Comparison of ENCODE assay signal across 7 mouse cellular contexts in genomic region chr3:94931427-94932082, GRCm38 (mm10). TPM values are rescaled to one million over a fixed set of nuclear protein-coding genes. Genes with fewer than 3 reads are reported as not detected.
DNase-seq lines count a peak whose midpoint lies in the region; ATAC-seq and TF ChIP-seq lines count a peak whose summit lies in the region.
"Not testable (repeated sequence)": the region's sequence is repeated elsewhere in the genome, so short reads cannot be mapped to it uniquely, and the experiment has no call there.

No protein-coding gene starts in this region.

- not testable (repeated sequence) for H3K4me2 ChIP-seq in limb, embryonic 12.5 days; liver, postnatal 0 days (ENCODE audit: low read depth, low read length); lung, postnatal 0 days (replicated peaks; ENCODE audit: low read depth, low read length); stomach, embryonic 14.5 days (replicated peaks; ENCODE audit: low read depth, low read length)
- H3K4me2 ChIP-seq in liver, embryonic 13.5 days = 0 out of 2 replicates have a peak overlapping the region, but pooled peaks have one; percentile 4

- DNase-seq in MEL (ENCODE audit: low read depth, low spot score) = peak; percentile 94
- not testable (repeated sequence) for DNase-seq in liver, embryonic 13.5 days; liver, postnatal 0 days; lung, postnatal 0 days (ENCODE audit: low spot score)

- 78% methylated on average over 10 of the region's 10 CpGs for WGBS in limb, embryonic 12.5 days
- 35% methylated on average over 10 of the region's 10 CpGs for WGBS in liver, embryonic 13.5 days (ENCODE audit: insufficient replicate concordance)
- WGBS in liver, postnatal 0 days (ENCODE audit: insufficient replicate concordance) = 60% methylated on average over 10 of the region's 10 CpGs
- WGBS in lung, postnatal 0 days = 69% methylated on average over 10 of the region's 10 CpGs
- WGBS in stomach, embryonic 14.5 days = 78% methylated on average over 10 of the region's 10 CpGs

- peaks cover 12 to 45% of the 10 kb centered on the region in 2 experiments for H3K4me1 ChIP-seq in MEL (ENCODE audit: control insufficient read depth in 1 of 2, insufficient read depth in 2 of 2, low read length in 2 of 2)
- H3K4me1 ChIP-seq in limb, embryonic 12.5 days (replicated peaks) = peaks cover 11% of the 10 kb centered on the region
- H3K4me1 ChIP-seq in liver, embryonic 13.5 days (replicated peaks) = peaks cover 75% of the 10 kb centered on the region
- peaks cover 23% of the 10 kb centered on the region for H3K4me1 ChIP-seq in liver, postnatal 0 days (ENCODE audit: insufficient read depth)
- not testable (repeated sequence) for H3K4me1 ChIP-seq in lung, postnatal 0 days (ENCODE audit: insufficient read depth, low read depth, low read length); stomach, embryonic 14.5 days (ENCODE audit: control insufficient read depth, insufficient read depth, low read length)

- not testable (repeated sequence) for H3K9me3 ChIP-seq in MEL (replicated peaks; ENCODE audit: insufficient read depth, low read length); limb, embryonic 12.5 days; liver, embryonic 13.5 days (replicated peaks); liver, postnatal 0 days (ENCODE audit: low read length); lung, postnatal 0 days (ENCODE audit: low read length); stomach, embryonic 14.5 days (ENCODE audit: control insufficient read depth, low read depth, low read length)

- not testable (repeated sequence) for TF ChIP-seq CTCF in MEL (IDR thresholded peaks at IDR 0.05 in 2 of 3, conservative IDR thresholded peaks at IDR 0.05 in 1 of 3; ENCODE audit: control insufficient read depth in 1 of 3, insufficient read depth in 1 of 3, low read depth in 2 of 3, low read length in 3 of 3, poor library complexity in 1 of 3, severe bottlenecking in 1 of 3); liver, postnatal 0 days (IDR thresholded peaks at IDR 0.05; ENCODE audit: low read depth); lung, postnatal 0 days (IDR thresholded peaks at IDR 0.05)

- H3K4me3 ChIP-seq in MEL (ENCODE audit: control insufficient read depth in 1 of 2, insufficient read depth in 1 of 2, low read depth in 2 of 2, low read length in 2 of 2) = peak overlapping the region; percentile 15 to 33; a peak in 3 of 4 replicates
- H3K4me3 ChIP-seq in limb, embryonic 12.5 days (replicated peaks); liver, embryonic 13.5 days (replicated peaks); liver, postnatal 0 days (ENCODE audit: low read depth, low read length); lung, postnatal 0 days (ENCODE audit: low read depth, low read length); stomach, embryonic 14.5 days (ENCODE audit: low read depth, low read length): not testable (repeated sequence)

- 0 out of 2 replicates have a peak, but pooled peaks have one; percentile 9 for ATAC-seq in common myeloid progenitor, adult 5-6 weeks (replicated peaks; ENCODE audit: low read depth, poor library complexity, severe bottlenecking)
- ATAC-seq in limb, embryonic 12.5 days (ENCODE audit: insufficient number of reproducible peaks, insufficient read depth, low FRiP score, low TSS enrichment, low read depth); liver, postnatal 0 days; lung, postnatal 0 days; stomach, embryonic 14.5 days (ENCODE audit: insufficient number of reproducible peaks, insufficient read depth, low FRiP score, low read depth): not testable (repeated sequence)
- ATAC-seq in liver, embryonic 13.5 days (ENCODE audit: low read depth) = peak; percentile 49

- H3K9ac ChIP-seq in MEL (ENCODE audit: control insufficient read depth, low read depth, low read length, poor library complexity, severe bottlenecking) = peak overlapping the region; percentile 59
- not testable (repeated sequence) for H3K9ac ChIP-seq in limb, embryonic 12.5 days (replicated peaks); liver, postnatal 0 days (replicated peaks); lung, postnatal 0 days (replicated peaks; ENCODE audit: low read depth); stomach, embryonic 14.5 days (replicated peaks; ENCODE audit: low read depth, low read length)
- H3K9ac ChIP-seq in liver, embryonic 13.5 days = 0 out of 2 replicates have a peak overlapping the region, but pooled peaks have one; percentile 13

- not testable (repeated sequence) for H3K27me3 ChIP-seq in MEL (ENCODE audit: control insufficient read depth in 1 of 2, insufficient read depth in 2 of 2, low read length in 2 of 2); limb, embryonic 12.5 days; liver, embryonic 13.5 days; liver, postnatal 0 days (ENCODE audit: insufficient read depth, low read length); lung, postnatal 0 days (replicated peaks; ENCODE audit: insufficient read depth, low read length); stomach, embryonic 14.5 days (ENCODE audit: control insufficient read depth, insufficient read depth, low read length)

- peaks cover 0 to 18% of the 10 kb centered on the region in 2 experiments; a peak in 2 of 4 replicates for H3K36me3 ChIP-seq in MEL (ENCODE audit: control insufficient read depth in 1 of 2, insufficient read depth in 2 of 2, low read length in 2 of 2)
- H3K36me3 ChIP-seq in limb, embryonic 12.5 days; liver, embryonic 13.5 days; liver, postnatal 0 days (replicated peaks; ENCODE audit: insufficient read depth, low read length); lung, postnatal 0 days (ENCODE audit: insufficient read depth, low read length); stomach, embryonic 14.5 days (ENCODE audit: control insufficient read depth, insufficient read depth, low read length): not testable (repeated sequence)

- peak; percentile 55 to 74; a peak in 3 of 4 replicates for TF ChIP-seq EP300 in MEL (IDR thresholded peaks at IDR 0.05; ENCODE audit: low read depth in 1 of 2, low read length in 2 of 2)
- TF ChIP-seq EP300 in liver, postnatal 0 days (IDR thresholded peaks at IDR 0.05; ENCODE audit: low read depth) = peak; percentile 34; the same call in 1 of the 2 replicates
- not testable (repeated sequence) for TF ChIP-seq EP300 in lung, postnatal 0 days (IDR thresholded peaks at IDR 0.05)

- H3K27ac ChIP-seq in MEL (ENCODE audit: control insufficient read depth, low read depth, low read length) = peak overlapping the region; percentile 90
- 0 out of 2 replicates have a peak overlapping the region, but pooled peaks have one; percentile 41 for H3K27ac ChIP-seq in limb, embryonic 12.5 days
- peak overlapping the region; percentile 82 for H3K27ac ChIP-seq in liver, embryonic 13.5 days
- peak overlapping the region; percentile 29; the same call in 1 of the 2 replicates for H3K27ac ChIP-seq in liver, postnatal 0 days (ENCODE audit: low read depth)
- H3K27ac ChIP-seq in lung, postnatal 0 days (ENCODE audit: low read length) = peak overlapping the region; percentile 95
- H3K27ac ChIP-seq in stomach, embryonic 14.5 days (ENCODE audit: low read length) = peak overlapping the region; percentile 95; the same call in 1 of the 2 replicates

- not testable (repeated sequence) for H3K79me2 ChIP-seq in MEL (ENCODE audit: control insufficient read depth, insufficient read depth, low read length, poor library complexity)

- TF ChIP-seq POLR2A in MEL (IDR thresholded peaks at IDR 0.05; ENCODE audit: control insufficient read depth in 1 of 2, insufficient read depth in 1 of 2, low read depth in 1 of 2, low read length in 2 of 2, poor library complexity in 1 of 2) = peak in 1 of 2 experiments; percentile 61; a peak in 2 of 4 replicates

- not testable (repeated sequence) for TF ChIP-seq RAD21 in MEL (IDR thresholded peaks at IDR 0.05; ENCODE audit: low read depth, low read length)

RNA-seq across cellular contexts. Expression of gene Selenbp1, which starts 1.3 kb away (rescaled TPM):
- 109 and 179 TPM in 2 replicates for total RNA-seq in MEL (2012; rRNA removed)
- polyA plus RNA-seq in MEL (2012; ENCODE audit: insufficient read depth in 1 of 2, insufficient read length in 2 of 2, low read depth in 1 of 2, low replicate concordance in 2 of 2, missing spikeins in 1 of 2) = 100 to 1,000 TPM in 1 of 2 experiments, not detected in 1; 365 TPM
- 41.5 and 57.4 TPM in 2 replicates for total RNA-seq in common myeloid progenitor, adult 5-6 weeks (2017)
- polyA plus RNA-seq in limb, embryonic 12.5 days (2016; fragmentation: Nextera tagmentation; extraction: Ambion mirVana) = 28.9 TPM in 2 replicates
- polyA plus RNA-seq in liver, embryonic 13.5 days (2015; fragmentation: Nextera tagmentation; extraction: Ambion mirVana) = 58.0 and 65.2 TPM in 2 replicates
- 129 and 135 TPM in 2 replicates for polyA plus RNA-seq in liver, postnatal 0 days (2015; fragmentation: Nextera tagmentation; extraction: Ambion mirVana)
- polyA plus RNA-seq in lung, postnatal 0 days (2015; fragmentation: Nextera tagmentation; extraction: Ambion mirVana) = 1,021 and 1,046 TPM in 2 replicates
- polyA plus RNA-seq in stomach, embryonic 14.5 days (2014; fragmentation: Nextera tagmentation; extraction: Ambion mirVana) = 86.2 and 89.6 TPM in 2 replicates

RNA-seq across cellular contexts. Expression of gene Rfx5, which starts 22.3 kb away (rescaled TPM):
- total RNA-seq in MEL (2012; rRNA removed) = 9.5 and 10.0 TPM in 2 replicates
- polyA plus RNA-seq in MEL (2012; ENCODE audit: insufficient read depth in 1 of 2, insufficient read length in 2 of 2, low read depth in 1 of 2, low replicate concordance in 2 of 2, missing spikeins in 1 of 2) = 10 to 100 TPM in 1 of 2 experiments, not detected in 1; 19.4 TPM
- total RNA-seq in common myeloid progenitor, adult 5-6 weeks (2017) = 24.3 and 27.3 TPM in 2 replicates
- polyA plus RNA-seq in limb, embryonic 12.5 days (2016; fragmentation: Nextera tagmentation; extraction: Ambion mirVana) = 13.1 and 15.3 TPM in 2 replicates
- 0.96 and 1.8 TPM in 2 replicates for polyA plus RNA-seq in liver, embryonic 13.5 days (2015; fragmentation: Nextera tagmentation; extraction: Ambion mirVana)
- polyA plus RNA-seq in liver, postnatal 0 days (2015; fragmentation: Nextera tagmentation; extraction: Ambion mirVana) = 1.1 and 1.2 TPM in 2 replicates
- polyA plus RNA-seq in lung, postnatal 0 days (2015; fragmentation: Nextera tagmentation; extraction: Ambion mirVana) = 3.3 and 3.5 TPM in 2 replicates
- 12.8 and 14.5 TPM in 2 replicates for polyA plus RNA-seq in stomach, embryonic 14.5 days (2014; fragmentation: Nextera tagmentation; extraction: Ambion mirVana)

RNA-seq across cellular contexts. Expression of gene Pi4kb, which starts 43.0 kb away (rescaled TPM):
- total RNA-seq in MEL (2012; rRNA removed) = 45.0 and 45.1 TPM in 2 replicates
- polyA plus RNA-seq in MEL (2012; ENCODE audit: insufficient read depth in 1 of 2, insufficient read length in 2 of 2, low read depth in 1 of 2, low replicate concordance in 2 of 2, missing spikeins in 1 of 2) = 10 to 100 TPM in 1 of 2 experiments, not detected in 1; 56.7 TPM
- 11.6 and 43.0 TPM in 2 replicates for total RNA-seq in common myeloid progenitor, adult 5-6 weeks (2017)
- 26.6 and 28.1 TPM in 2 replicates for polyA plus RNA-seq in limb, embryonic 12.5 days (2016; fragmentation: Nextera tagmentation; extraction: Ambion mirVana)
- 11.6 and 12.4 TPM in 2 replicates for polyA plus RNA-seq in liver, embryonic 13.5 days (2015; fragmentation: Nextera tagmentation; extraction: Ambion mirVana)
- 5.4 and 6.5 TPM in 2 replicates for polyA plus RNA-seq in liver, postnatal 0 days (2015; fragmentation: Nextera tagmentation; extraction: Ambion mirVana)
- 13.6 and 15.6 TPM in 2 replicates for polyA plus RNA-seq in lung, postnatal 0 days (2015; fragmentation: Nextera tagmentation; extraction: Ambion mirVana)
- polyA plus RNA-seq in stomach, embryonic 14.5 days (2014; fragmentation: Nextera tagmentation; extraction: Ambion mirVana) = 24.7 and 32.8 TPM in 2 replicates

RNA-seq across cellular contexts. Expression of gene Psmb4, which starts 44.8 kb away (rescaled TPM):
- total RNA-seq in MEL (2012; rRNA removed) = 890 and 977 TPM in 2 replicates
- polyA plus RNA-seq in MEL (2012; ENCODE audit: insufficient read depth in 1 of 2, insufficient read length in 2 of 2, low read depth in 1 of 2, low replicate concordance in 2 of 2, missing spikeins in 1 of 2) = 100 to 1,000 TPM; 826 to 964 TPM
- total RNA-seq in common myeloid progenitor, adult 5-6 weeks (2017) = 192 and 193 TPM in 2 replicates
- 316 and 330 TPM in 2 replicates for polyA plus RNA-seq in limb, embryonic 12.5 days (2016; fragmentation: Nextera tagmentation; extraction: Ambion mirVana)
- 201 and 214 TPM in 2 replicates for polyA plus RNA-seq in liver, embryonic 13.5 days (2015; fragmentation: Nextera tagmentation; extraction: Ambion mirVana)
- 172 and 174 TPM in 2 replicates for polyA plus RNA-seq in liver, postnatal 0 days (2015; fragmentation: Nextera tagmentation; extraction: Ambion mirVana)
- polyA plus RNA-seq in lung, postnatal 0 days (2015; fragmentation: Nextera tagmentation; extraction: Ambion mirVana) = 234 and 249 TPM in 2 replicates
- 334 and 336 TPM in 2 replicates for polyA plus RNA-seq in stomach, embryonic 14.5 days (2014; fragmentation: Nextera tagmentation; extraction: Ambion mirVana)

Comparison
In these comparisons a context has a peak if more than half of its experiments do, and no peak if none do; other contexts are left out.
1. H3K27ac ChIP-seq: peak in every context shown above with its lines; median percentile 95 in lung, postnatal 0 days; 95 in stomach, embryonic 14.5 days; 90 in MEL; 82 in liver, embryonic 13.5 days; 41 in limb, embryonic 12.5 days; 29 in liver, postnatal 0 days.